Mouse (Mus musculus) mature B cell (primary cell): Measurements from ENCODE around the gene Cdk10.
"Not testable (repeated sequence)": the region's sequence is repeated elsewhere in the genome, so short reads cannot be mapped to it uniquely, and the experiment has no call there.

Experiments used
- in situ Hi-C: fragments of 300-500 bp; cut with MboI; formaldehyde crosslinking; loops from 2 replicates; pipeline ENCODE4 v1.14.3; 2019

The Cdk10 gene

GRCm38 (mm10) chr8:123224278-123225266 is at the start of gene Cdk10:
Gene Cdk10, plus strand, starts transcription at chr8:123224842.
- in situ Hi-C loops, result no loop called here

GRCm38 (mm10) chr8:123181391-123181790 is 43.3 kb upstream of the Cdk10 start:
- in situ Hi-C loops, result no loop called here

- in situ Hi-C loops, result no loop called here
Measured at GRCm38 (mm10) chr8:123185566-123186409, 38.9 kb upstream of the Cdk10 start, which contains the start of gene Dpep1. Gene Dpep1, plus strand, starts transcription at chr8:123186242.

GRCm38 (mm10) chr8:123188006-123188405 is 36.6 kb upstream of the Cdk10 start:
- in situ Hi-C loops, result no loop called here

GRCm38 (mm10) chr8:123188841-123189240 is 35.8 kb upstream of the Cdk10 start:
- in situ Hi-C loops, result no loop called here

GRCm38 (mm10) chr8:123190678-123191077 is 34.0 kb upstream of the Cdk10 start:
- in situ Hi-C loops, result no loop called here

- in situ Hi-C loops, result no loop called here
Measured at GRCm38 (mm10) chr8:123191908-123192307, 32.7 kb upstream of the Cdk10 start.

GRCm38 (mm10) chr8:123193771-123194170 is 30.9 kb upstream of the Cdk10 start:
- in situ Hi-C loops, result no loop called here

GRCm38 (mm10) chr8:123197016-123197415 is 27.6 kb upstream of the Cdk10 start:
- in situ Hi-C loops, result not testable (repeated sequence)

GRCm38 (mm10) chr8:123199864-123200263 is 24.8 kb upstream of the Cdk10 start:
- in situ Hi-C loops, result no loop called here

GRCm38 (mm10) chr8:123202288-123202687 is 22.4 kb upstream of the Cdk10 start:
- in situ Hi-C loops, result no loop called here

GRCm38 (mm10) chr8:123203571-123203970 is 21.1 kb upstream of the Cdk10 start:
- in situ Hi-C loops, result no loop called here

GRCm38 (mm10) chr8:123211876-123212275 is 12.8 kb upstream of the Cdk10 start:
- in situ Hi-C loops, result no loop called here

GRCm38 (mm10) chr8:123212321-123213117 is 12.1 kb upstream of the Cdk10 start, which contains the start of the genes Chmp1a and Spata33:
Gene Chmp1a, minus strand, starts transcription at chr8:123212763.
Gene Spata33, plus strand, starts transcription at chr8:123212832.
- in situ Hi-C loops, result no loop called here

GRCm38 (mm10) chr8:123213118-123213772 is 11.4 kb upstream of the Cdk10 start:
- in situ Hi-C loops, result no loop called here

- in situ Hi-C loops, result no loop called here
Measured at GRCm38 (mm10) chr8:123215430-123215829, 9.2 kb upstream of the Cdk10 start.

GRCm38 (mm10) chr8:123220917-123221316 is 3.7 kb upstream of the Cdk10 start:
- in situ Hi-C loops, result no loop called here

GRCm38 (mm10) chr8:123228416-123228815 is 3.8 kb downstream of the Cdk10 start:
- in situ Hi-C loops, result no loop called here

- in situ Hi-C loops, result not testable (repeated sequence)
Measured at GRCm38 (mm10) chr8:123230326-123230725, 5.7 kb downstream of the Cdk10 start.

- in situ Hi-C loops, result no loop called here
Measured at GRCm38 (mm10) chr8:123231742-123232141, 7.1 kb downstream of the Cdk10 start.

- in situ Hi-C loops, result no loop called here
Measured at GRCm38 (mm10) chr8:123232553-123232952, 7.9 kb downstream of the Cdk10 start.
